Mouse (Mus musculus): ENCODE results near the gene Ostm1. TPM values are rescaled to one million over a fixed set of nuclear protein-coding genes. Genes with fewer than 3 reads are reported as not detected.

Ostm1 gene
- total and polyA plus RNA-seq, 3 experiments: 4.0 to 60.5 (median 24.5) TPM

DNA sequence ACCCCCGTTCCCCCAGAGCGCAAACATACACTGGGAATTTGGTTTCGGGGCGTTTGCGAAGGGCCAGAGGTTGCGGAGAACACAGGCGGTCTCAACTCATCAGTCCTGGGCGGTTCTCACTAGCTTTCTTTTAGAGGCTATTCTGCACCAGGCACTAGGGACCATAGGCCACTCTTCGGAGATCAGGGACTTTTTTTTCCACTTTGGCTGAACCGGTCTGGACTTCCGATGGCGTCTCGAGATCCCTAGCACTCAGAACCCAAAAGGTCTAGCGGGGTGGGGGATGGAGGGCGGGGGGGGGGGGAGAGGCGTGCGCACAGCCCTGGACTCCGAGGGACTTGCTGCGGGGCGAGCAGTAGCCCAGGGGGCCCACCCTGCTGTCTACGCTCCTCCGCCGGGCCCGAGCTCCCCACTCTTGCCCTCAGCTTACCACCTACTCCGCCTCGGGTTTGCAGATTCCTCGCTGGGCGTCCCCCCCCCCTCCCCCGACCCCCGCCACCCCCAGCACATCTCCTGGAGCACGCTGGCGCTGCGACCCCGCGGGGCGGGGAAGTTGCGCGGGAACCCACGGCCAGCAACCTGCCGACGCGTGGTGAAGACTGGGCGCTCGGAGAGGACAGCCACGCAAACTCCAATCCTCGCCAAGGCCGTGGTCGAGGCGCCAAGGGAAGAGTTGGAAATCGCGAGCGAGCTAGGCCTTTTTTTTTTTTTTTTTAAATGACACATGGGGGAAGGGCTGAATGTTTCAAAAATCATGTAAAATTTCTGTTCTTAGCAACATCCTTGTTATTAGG, 52.1 kb downstream of the Ostm1 start:
- ATAC-seq (ENCODE audit: extremely low read depth, insufficient number of reproducible peaks, low FRiP score, poor library complexity, severe bottlenecking) (no peak), DNase-seq (ENCODE audit: low spot score) (no peak)
- Histone ChIP-seq H3K36me3 (replicated peaks) (no peaks in the 10 kb centered on the region), H3K4me1 (ENCODE audit: insufficient read depth, low read depth, low read length) (peaks cover 40% of the 10 kb centered on the region), H3K9me3 (replicated peaks) (no peaks in the 10 kb centered on the region), H3K27me3 (ENCODE audit: insufficient read depth, low read length) (peaks cover 56% of the 10 kb centered on the region), H3K4me3 (ENCODE audit: low read depth, low read length) (no peak overlapping the region)
- TF ChIP-seq TAL1 (conservative IDR thresholded peaks at IDR 0.05; ENCODE audit: low read depth, low read length) (no peak), CTCF (IDR thresholded peaks at IDR 0.05; ENCODE audit: low read depth, low read length) (no peak), GATA1 (IDR thresholded peaks at IDR 0.05; ENCODE audit: borderline replicate concordance, low read length) (no peak), POLR2AphosphoS5 (IDR thresholded peaks at IDR 0.05; ENCODE audit: insufficient replicate concordance, low read depth, low read length) (no peak)

- H3K9me3 ChIP-seq (replicated peaks): no peaks in the 10 kb centered on the region
- no peaks in the 10 kb centered on the region for H3K36me3 ChIP-seq (replicated peaks)
- DNase-seq (ENCODE audit: low spot score) (no peak), ATAC-seq (ENCODE audit: extremely low read depth, insufficient number of reproducible peaks, low FRiP score, poor library complexity, severe bottlenecking) (no peak)
- peaks cover 39% of the 10 kb centered on the region for H3K4me1 ChIP-seq (ENCODE audit: insufficient read depth, low read depth, low read length)
- TF ChIP-seq CTCF (IDR thresholded peaks at IDR 0.05; ENCODE audit: low read depth, low read length) (no peak), POLR2AphosphoS5 (IDR thresholded peaks at IDR 0.05; ENCODE audit: insufficient replicate concordance, low read depth, low read length) (no peak), GATA2 (IDR thresholded peaks at IDR 0.05; ENCODE audit: borderline replicate concordance, low read depth, low read length) (no peak), GATA1 (IDR thresholded peaks at IDR 0.05; ENCODE audit: borderline replicate concordance, low read length) (no peak), TAL1 (conservative IDR thresholded peaks at IDR 0.05; ENCODE audit: low read depth, low read length) (no peak)
- H3K4me3 ChIP-seq (ENCODE audit: low read depth, low read length): no peak overlapping the region
- peaks cover 51% of the 10 kb centered on the region for H3K27me3 ChIP-seq (ENCODE audit: insufficient read depth, low read length)
Observed at GRCm38 (mm10) chr10:42636360-42637182, 52.9 kb downstream of the Ostm1 start.

GRCm38 (mm10) chr10:42637183-42637788, 53.7 kb downstream of the Ostm1 start:
- ATAC-seq (ENCODE audit: extremely low read depth, insufficient number of reproducible peaks, low FRiP score, poor library complexity, severe bottlenecking): no peak
- TF ChIP-seq CTCF (IDR thresholded peaks at IDR 0.05; ENCODE audit: low read depth, low read length) (no peak), POLR2AphosphoS5 (IDR thresholded peaks at IDR 0.05; ENCODE audit: insufficient replicate concordance, low read depth, low read length) (no peak), TAL1 (conservative IDR thresholded peaks at IDR 0.05; ENCODE audit: low read depth, low read length) (no peak), GATA1 (IDR thresholded peaks at IDR 0.05; ENCODE audit: borderline replicate concordance, low read length) (no peak), GATA2 (IDR thresholded peaks at IDR 0.05; ENCODE audit: borderline replicate concordance, low read depth, low read length) (no peak)
- Histone ChIP-seq H3K27me3 (ENCODE audit: insufficient read depth, low read length) (peaks cover 44% of the 10 kb centered on the region), H3K9me3 (replicated peaks) (no peaks in the 10 kb centered on the region), H3K4me3 (ENCODE audit: low read depth, low read length) (no peak overlapping the region), H3K4me1 (ENCODE audit: insufficient read depth, low read depth, low read length) (peaks cover 35% of the 10 kb centered on the region), H3K36me3 (replicated peaks) (no peaks in the 10 kb centered on the region)
- DNase-seq (ENCODE audit: low spot score): peak; percentile 24

GRCm38 (mm10) chr10:42639856-42640255, 56.2 kb downstream of the Ostm1 start:
- ATAC-seq (ENCODE audit: extremely low read depth, insufficient number of reproducible peaks, low FRiP score, poor library complexity, severe bottlenecking): no peak

DNA sequence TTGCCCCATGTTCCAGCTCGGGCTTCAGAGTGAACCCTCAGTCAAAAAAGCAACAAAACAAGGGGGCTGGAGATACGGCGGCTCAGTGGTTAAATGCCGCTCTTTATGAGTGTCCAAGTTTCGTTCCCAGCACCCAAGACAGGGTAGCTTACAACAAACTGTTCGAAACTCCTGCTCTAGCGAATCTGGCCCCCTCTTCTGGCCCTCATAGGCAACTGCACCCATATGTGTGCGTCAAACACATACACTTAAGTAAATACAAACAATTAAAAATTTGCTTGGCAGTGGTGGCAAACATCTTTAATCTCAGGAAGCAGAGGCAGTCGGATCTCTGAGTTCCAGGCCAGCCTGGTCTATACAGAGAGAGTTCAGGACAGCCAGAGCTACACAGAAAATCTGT, 60.0 kb downstream of the Ostm1 start:
- H3K4me3 ChIP-seq (ENCODE audit: low read depth, low read length): no peak overlapping the region
- peaks cover 8% of the 10 kb centered on the region for H3K4me1 ChIP-seq (ENCODE audit: insufficient read depth, low read depth, low read length)
- no peaks in the 10 kb centered on the region for H3K9me3 ChIP-seq (replicated peaks)
- TF ChIP-seq POLR2AphosphoS5 (IDR thresholded peaks at IDR 0.05; ENCODE audit: insufficient replicate concordance, low read depth, low read length): no peak
- no peak for TF ChIP-seq TAL1 (conservative IDR thresholded peaks at IDR 0.05; ENCODE audit: low read depth, low read length)
- no peak for TF ChIP-seq GATA2 (IDR thresholded peaks at IDR 0.05; ENCODE audit: borderline replicate concordance, low read depth, low read length)
- peaks cover 13% of the 10 kb centered on the region for H3K27me3 ChIP-seq (ENCODE audit: insufficient read depth, low read length)
- ATAC-seq (ENCODE audit: extremely low read depth, insufficient number of reproducible peaks, low FRiP score, poor library complexity, severe bottlenecking): no peak
- DNase-seq (ENCODE audit: low spot score): no peak
- H3K36me3 ChIP-seq (replicated peaks): no peaks in the 10 kb centered on the region

More at GRCm38 (mm10) chr10:42639856-42640255, 56.2 kb downstream of the Ostm1 start:
- H3K9me3 ChIP-seq (replicated peaks): no peaks in the 10 kb centered on the region
- no peaks in the 10 kb centered on the region for H3K36me3 ChIP-seq (replicated peaks)
- DNase-seq (ENCODE audit: low spot score): no peak
- H3K4me3 ChIP-seq (ENCODE audit: low read depth, low read length): no peak overlapping the region
- H3K4me1 ChIP-seq (ENCODE audit: insufficient read depth, low read depth, low read length): peaks cover 16% of the 10 kb centered on the region
- H3K27me3 ChIP-seq (ENCODE audit: insufficient read depth, low read length): peaks cover 30% of the 10 kb centered on the region
- TF ChIP-seq GATA1 (IDR thresholded peaks at IDR 0.05; ENCODE audit: borderline replicate concordance, low read length): no peak
- TF ChIP-seq POLR2AphosphoS5 (IDR thresholded peaks at IDR 0.05; ENCODE audit: insufficient replicate concordance, low read depth, low read length): no peak
- no peak for TF ChIP-seq GATA2 (IDR thresholded peaks at IDR 0.05; ENCODE audit: borderline replicate concordance, low read depth, low read length)
- no peak for TF ChIP-seq CTCF (IDR thresholded peaks at IDR 0.05; ENCODE audit: low read depth, low read length)
- TF ChIP-seq TAL1 (conservative IDR thresholded peaks at IDR 0.05; ENCODE audit: low read depth, low read length): no peak

GRCm38 (mm10) chr10:42646340-42646739, 62.7 kb downstream of the Ostm1 start:
- H3K27me3 ChIP-seq (ENCODE audit: insufficient read depth, low read length): peaks cover 11% of the 10 kb centered on the region
- 0 out of 2 replicates have a peak, but pooled peaks cover 3% of the 10 kb centered on the region for H3K4me1 ChIP-seq (ENCODE audit: insufficient read depth, low read depth, low read length)
- no peaks in the 10 kb centered on the region for H3K9me3 ChIP-seq (replicated peaks)
- no peak overlapping the region for H3K4me3 ChIP-seq (ENCODE audit: low read depth, low read length)
- H3K36me3 ChIP-seq (replicated peaks): no peaks in the 10 kb centered on the region
- ATAC-seq (ENCODE audit: extremely low read depth, insufficient number of reproducible peaks, low FRiP score, poor library complexity, severe bottlenecking) (no peak), DNase-seq (ENCODE audit: low spot score) (no peak)
- TF ChIP-seq CTCF (IDR thresholded peaks at IDR 0.05; ENCODE audit: low read depth, low read length) (no peak), GATA2 (IDR thresholded peaks at IDR 0.05; ENCODE audit: borderline replicate concordance, low read depth, low read length) (no peak), TAL1 (conservative IDR thresholded peaks at IDR 0.05; ENCODE audit: low read depth, low read length) (no peak), POLR2AphosphoS5 (IDR thresholded peaks at IDR 0.05; ENCODE audit: insufficient replicate concordance, low read depth, low read length) (no peak), GATA1 (IDR thresholded peaks at IDR 0.05; ENCODE audit: borderline replicate concordance, low read length) (no peak)
